Mouse (Mus musculus) brain, adult 2 months (tissue): ENCODE results near the gene Entpd1.
A peak's percentile ranks its signal among the peaks of the same experiment; 100 is the strongest.

ENCODE experiments used
- DNase-seq: peaks from one replicate; pipeline ENCODE4 v3.0.0; 2011; ENCODE audit warnings: low read depth, low spot score

The Entpd1 gene

GRCm38 (mm10) chr19:40723516-40723915 is 111.3 kb downstream of the Entpd1 start:
- DNase-seq: peak; percentile 45

GRCm38 (mm10) chr19:40726148-40726547 is 114.0 kb downstream of the Entpd1 start:
- no peak for DNase-seq

- no peak for DNase-seq
Observed at GRCm38 (mm10) chr19:40726614-40727013, 114.4 kb downstream of the Entpd1 start.

GRCm38 (mm10) chr19:40728213-40728612 is 116.0 kb downstream of the Entpd1 start:
- no peak for DNase-seq

GRCm38 (mm10) chr19:40728732-40729420 is 116.7 kb downstream of the Entpd1 start:
- no peak for DNase-seq

GRCm38 (mm10) chr19:40733409-40733808 is 121.2 kb downstream of the Entpd1 start:
- peak; percentile 59 for DNase-seq

GRCm38 (mm10) chr19:40733849-40734248 is 121.7 kb downstream of the Entpd1 start:
- peak; percentile 67 for DNase-seq

- DNase-seq: peak; percentile 95
Observed at GRCm38 (mm10) chr19:40736680-40737512, 124.7 kb downstream of the Entpd1 start.

- DNase-seq: no peak
Observed at GRCm38 (mm10) chr19:40737613-40738012, 125.4 kb downstream of the Entpd1 start.

GRCm38 (mm10) chr19:40738683-40739324 is 126.6 kb downstream of the Entpd1 start:
- no peak for DNase-seq

GRCm38 (mm10) chr19:40746603-40747002 is 134.4 kb downstream of the Entpd1 start:
- peak; percentile 70 for DNase-seq

- DNase-seq: no peak
Observed at GRCm38 (mm10) chr19:40748559-40748958, 136.4 kb downstream of the Entpd1 start, which contains the start of gene Cc2d2b. Gene Cc2d2b, plus strand, starts transcription at chr19:40748753.

- DNase-seq: no peak
Observed at GRCm38 (mm10) chr19:40754311-40754710, 142.1 kb downstream of the Entpd1 start.

GRCm38 (mm10) chr19:40760071-40760470 is 147.9 kb downstream of the Entpd1 start:
- DNase-seq: peak; percentile 40

GRCm38 (mm10) chr19:40762023-40762759 is 150.0 kb downstream of the Entpd1 start:
- DNase-seq: peak; percentile 67

- no peak for DNase-seq
Observed at GRCm38 (mm10) chr19:40767189-40767588, 155.0 kb downstream of the Entpd1 start.

- DNase-seq: no peak
Observed at GRCm38 (mm10) chr19:40769341-40769770, 157.2 kb downstream of the Entpd1 start.

- no peak for DNase-seq
Observed at GRCm38 (mm10) chr19:40788004-40788714, 176.0 kb downstream of the Entpd1 start.

GRCm38 (mm10) chr19:40788715-40789084 is 176.5 kb downstream of the Entpd1 start:
- no peak for DNase-seq
